Mouse (Mus musculus): ENCODE results near the gene Mvb12b.

Gene Mvb12b

DNA sequence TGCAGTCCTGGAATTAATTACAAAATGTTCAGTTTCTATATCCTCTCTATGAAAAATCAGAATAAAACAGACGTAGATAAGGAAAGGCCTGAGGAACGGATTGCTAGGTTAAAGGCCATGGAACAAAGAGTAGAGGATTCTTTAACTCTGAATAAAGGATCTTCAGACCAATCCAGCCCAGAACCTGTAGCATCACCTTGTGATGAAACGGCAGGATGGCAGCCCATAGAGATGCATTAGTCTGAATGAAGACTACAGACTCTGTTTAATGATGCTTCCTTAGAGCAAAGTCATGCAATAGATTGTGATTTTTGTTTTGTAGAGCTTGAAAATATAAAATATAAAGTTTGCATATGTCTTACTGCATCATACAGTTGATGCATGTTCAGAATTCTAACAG lies 8.1 kb upstream of the Mvb12b start:
- Histone ChIP-seq H3K4me1 (replicated peaks; ENCODE audit: low read depth, low read length) (peaks cover 5% of the 10 kb centered on the region), H3K4me3 (replicated peaks; ENCODE audit: low read length) (no peak overlapping the region), H3K9me3 (ENCODE audit: low read length) (peaks cover 5% of the 10 kb centered on the region), H3K36me3 (ENCODE audit: insufficient read depth, low read length) (no peaks in the 10 kb centered on the region), H3K27me3 (ENCODE audit: insufficient read depth, low read length) (peaks cover 5% of the 10 kb centered on the region; the same call in 1 of the 2 replicates)
- TF ChIP-seq POU5F1 (IDR thresholded peaks at IDR 0.05; ENCODE audit: borderline replicate concordance, low read length) (no peak), CTCF (conservative IDR thresholded peaks at IDR 0.05; ENCODE audit: low read length) (no peak)

DNA sequence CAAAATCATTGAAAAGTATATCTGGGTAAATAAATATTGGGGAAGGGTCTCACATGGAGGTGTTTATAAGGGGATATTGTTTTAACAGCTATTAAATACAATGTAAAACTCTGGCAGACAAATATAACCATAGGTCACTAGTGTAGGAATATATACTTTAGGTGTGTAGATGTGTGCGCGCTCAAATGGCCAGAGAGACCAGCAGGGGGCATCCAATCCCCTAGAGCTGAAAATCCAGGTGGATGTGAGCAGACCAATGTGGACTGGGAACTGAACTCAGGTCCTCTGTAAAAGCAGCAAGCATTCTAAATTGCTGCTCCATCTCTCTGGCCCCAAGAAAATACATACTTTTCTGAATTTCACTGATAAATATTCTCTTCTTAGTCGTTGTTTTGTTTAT lies 5.4 kb upstream of the Mvb12b start:
- peaks cover 6% of the 10 kb centered on the region for H3K4me1 ChIP-seq (replicated peaks; ENCODE audit: low read depth, low read length)
- TF ChIP-seq NANOG (IDR thresholded peaks at IDR 0.05; ENCODE audit: borderline replicate concordance, low read length) (no peak), CTCF (conservative IDR thresholded peaks at IDR 0.05; ENCODE audit: low read length) (peak; percentile 28)
- peaks cover 17% of the 10 kb centered on the region for H3K27me3 ChIP-seq (ENCODE audit: insufficient read depth, low read length)
- no peaks in the 10 kb centered on the region for H3K36me3 ChIP-seq (ENCODE audit: insufficient read depth, low read length)
- H3K4me3 ChIP-seq (replicated peaks; ENCODE audit: low read length) = no peak overlapping the region
- peaks cover 7% of the 10 kb centered on the region for H3K9me3 ChIP-seq (ENCODE audit: low read length)

DNA sequence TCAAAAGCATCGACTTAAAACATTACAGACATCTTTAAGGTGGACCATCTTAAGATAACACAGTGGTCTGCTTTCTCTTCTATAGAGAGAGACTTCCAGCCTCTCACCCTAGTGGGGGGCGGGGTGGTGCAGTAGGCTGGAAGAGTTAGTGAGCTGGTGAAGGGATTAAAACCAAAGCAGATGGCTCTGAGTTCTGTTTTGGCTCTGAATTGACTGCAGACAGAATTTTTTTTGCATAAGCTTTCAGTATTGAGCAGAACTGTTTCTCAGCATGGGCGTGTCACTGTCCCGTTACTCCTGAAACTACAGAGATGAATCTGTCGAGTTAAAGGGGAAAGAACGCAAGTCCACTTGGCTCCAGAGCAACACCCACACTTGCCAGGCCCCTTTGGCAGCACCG lies 4.6 kb upstream of the Mvb12b start:
- H3K4me3 ChIP-seq (replicated peaks; ENCODE audit: low read length) = no peak overlapping the region
- no peaks in the 10 kb centered on the region for H3K36me3 ChIP-seq (ENCODE audit: insufficient read depth, low read length)
- TF ChIP-seq CTCF (conservative IDR thresholded peaks at IDR 0.05; ENCODE audit: low read length) (no peak), POU5F1 (IDR thresholded peaks at IDR 0.05; ENCODE audit: borderline replicate concordance, low read length) (no peak), NANOG (IDR thresholded peaks at IDR 0.05; ENCODE audit: borderline replicate concordance, low read length) (no peak)
- H3K4me1 ChIP-seq (replicated peaks; ENCODE audit: low read depth, low read length) = peaks cover 13% of the 10 kb centered on the region
- peaks cover 25% of the 10 kb centered on the region for H3K27me3 ChIP-seq (ENCODE audit: insufficient read depth, low read length)
- peaks cover 7% of the 10 kb centered on the region for H3K9me3 ChIP-seq (ENCODE audit: low read length)

DNA sequence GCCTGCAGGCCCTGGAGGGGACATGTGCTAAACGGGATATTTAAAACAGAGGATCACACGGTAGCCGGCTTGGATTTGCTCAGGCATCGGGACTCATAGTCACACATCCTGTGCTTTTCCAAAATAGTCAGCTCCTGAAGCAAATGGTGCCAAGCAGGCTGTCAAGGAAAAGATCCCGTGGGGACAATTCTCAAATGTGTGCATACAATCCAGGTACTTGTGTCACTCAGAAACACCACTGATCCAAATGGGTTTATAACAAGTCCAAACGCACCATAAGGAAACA lies 297 bp upstream of the Mvb12b start:
- no peak for TF ChIP-seq NANOG (IDR thresholded peaks at IDR 0.05; ENCODE audit: borderline replicate concordance, low read length)
- no peak for TF ChIP-seq CTCF (conservative IDR thresholded peaks at IDR 0.05; ENCODE audit: low read length)
- no peak for TF ChIP-seq POU5F1 (IDR thresholded peaks at IDR 0.05; ENCODE audit: borderline replicate concordance, low read length)
- Histone ChIP-seq H3K4me3 (replicated peaks; ENCODE audit: low read length) (peak overlapping the region; percentile 79; the same call in 1 of the 2 replicates), H3K9me3 (ENCODE audit: low read length) (peaks cover 7% of the 10 kb centered on the region), H3K36me3 (ENCODE audit: insufficient read depth, low read length) (no peaks in the 10 kb centered on the region), H3K27me3 (ENCODE audit: insufficient read depth, low read length) (peaks cover 48% of the 10 kb centered on the region), H3K4me1 (replicated peaks; ENCODE audit: low read depth, low read length) (peaks cover 24% of the 10 kb centered on the region)

DNA sequence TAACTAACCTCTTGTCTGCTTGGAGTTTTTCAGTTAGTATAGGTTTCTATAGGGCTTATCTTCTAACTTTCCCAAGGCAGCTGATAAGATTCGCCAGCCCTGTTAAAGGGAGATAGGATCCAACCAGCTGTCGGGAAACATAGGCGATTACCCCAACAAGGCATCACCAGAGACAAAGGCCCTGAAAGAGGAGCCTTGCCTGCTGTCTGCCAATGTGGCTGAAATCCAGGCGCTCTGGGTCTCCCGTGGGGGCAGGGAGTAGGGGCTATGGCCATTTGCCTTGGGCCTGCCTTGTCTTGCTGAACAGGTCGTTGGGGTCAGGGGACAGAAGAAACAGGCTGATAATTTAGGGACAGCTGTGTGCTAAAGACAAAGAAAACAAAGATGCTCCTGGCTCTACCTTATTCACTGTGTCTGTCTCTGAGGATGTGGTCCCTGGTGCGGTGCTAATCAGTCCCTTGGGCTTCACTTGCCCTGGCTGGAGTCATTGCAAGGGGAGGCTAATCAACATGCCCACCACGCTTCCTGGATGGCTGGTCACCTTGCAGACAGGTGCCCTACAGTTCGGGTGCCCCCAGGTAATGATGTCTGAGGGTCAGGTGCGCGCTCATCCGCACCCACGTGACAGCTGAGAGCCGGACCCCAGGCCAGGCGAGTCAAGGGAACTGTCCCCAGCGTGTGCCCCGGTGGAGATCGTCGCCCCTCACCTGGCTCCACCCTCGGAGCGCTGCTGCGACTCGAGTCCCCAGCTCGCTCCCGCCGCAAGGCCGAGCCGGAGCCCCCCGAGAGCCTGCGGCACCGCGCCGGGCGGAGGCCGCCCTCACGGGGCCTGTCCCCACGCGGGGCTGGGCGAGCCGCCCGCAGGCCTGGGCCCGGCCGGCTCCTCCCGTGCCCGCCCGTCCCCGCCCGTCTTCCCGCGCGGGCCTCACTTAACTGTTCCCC lies 1.1 kb downstream of the Mvb12b start:
- Histone ChIP-seq H3K4me3 (replicated peaks; ENCODE audit: low read length) (peak overlapping the region; percentile 79), H3K27me3 (ENCODE audit: insufficient read depth, low read length) (peaks cover 48% of the 10 kb centered on the region), H3K36me3 (ENCODE audit: insufficient read depth, low read length) (no peaks in the 10 kb centered on the region), H3K9me3 (ENCODE audit: low read length) (peaks cover 7% of the 10 kb centered on the region), H3K4me1 (replicated peaks; ENCODE audit: low read depth, low read length) (peaks cover 38% of the 10 kb centered on the region)
- TF ChIP-seq NANOG (IDR thresholded peaks at IDR 0.05; ENCODE audit: borderline replicate concordance, low read length) (no peak), CTCF (conservative IDR thresholded peaks at IDR 0.05; ENCODE audit: low read length) (no peak), POU5F1 (IDR thresholded peaks at IDR 0.05; ENCODE audit: borderline replicate concordance, low read length) (no peak)

DNA sequence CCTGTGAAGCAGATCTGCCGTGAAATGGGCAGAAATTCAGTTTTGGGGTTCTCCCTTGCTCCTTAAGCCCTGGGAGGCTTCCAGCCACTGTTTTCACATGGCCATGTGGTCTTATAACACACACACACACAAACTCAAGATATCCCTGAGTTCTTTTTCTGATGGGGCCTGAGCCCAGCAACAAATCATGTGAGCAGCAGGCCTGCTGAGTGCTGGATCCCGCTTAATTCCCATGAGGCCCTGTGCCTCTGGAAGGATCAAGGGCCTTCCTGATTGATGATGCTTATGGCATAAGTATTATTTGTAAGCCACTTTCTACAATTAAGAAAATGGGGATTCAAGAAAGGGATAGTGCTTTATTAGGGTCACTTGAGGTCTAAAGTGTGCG lies 2.5 kb downstream of the Mvb12b start:
- peaks cover 51% of the 10 kb centered on the region for H3K27me3 ChIP-seq (ENCODE audit: insufficient read depth, low read length)
- no peaks in the 10 kb centered on the region for H3K9me3 ChIP-seq (ENCODE audit: low read length)
- H3K4me1 ChIP-seq (replicated peaks; ENCODE audit: low read depth, low read length) = peaks cover 51% of the 10 kb centered on the region
- H3K36me3 ChIP-seq (ENCODE audit: insufficient read depth, low read length) = no peaks in the 10 kb centered on the region
- H3K4me3 ChIP-seq (replicated peaks; ENCODE audit: low read length) = no peak overlapping the region
- TF ChIP-seq POU5F1 (IDR thresholded peaks at IDR 0.05; ENCODE audit: borderline replicate concordance, low read length) = no peak
- no peak for TF ChIP-seq NANOG (IDR thresholded peaks at IDR 0.05; ENCODE audit: borderline replicate concordance, low read length)
- TF ChIP-seq CTCF (conservative IDR thresholded peaks at IDR 0.05; ENCODE audit: low read length) = no peak

DNA sequence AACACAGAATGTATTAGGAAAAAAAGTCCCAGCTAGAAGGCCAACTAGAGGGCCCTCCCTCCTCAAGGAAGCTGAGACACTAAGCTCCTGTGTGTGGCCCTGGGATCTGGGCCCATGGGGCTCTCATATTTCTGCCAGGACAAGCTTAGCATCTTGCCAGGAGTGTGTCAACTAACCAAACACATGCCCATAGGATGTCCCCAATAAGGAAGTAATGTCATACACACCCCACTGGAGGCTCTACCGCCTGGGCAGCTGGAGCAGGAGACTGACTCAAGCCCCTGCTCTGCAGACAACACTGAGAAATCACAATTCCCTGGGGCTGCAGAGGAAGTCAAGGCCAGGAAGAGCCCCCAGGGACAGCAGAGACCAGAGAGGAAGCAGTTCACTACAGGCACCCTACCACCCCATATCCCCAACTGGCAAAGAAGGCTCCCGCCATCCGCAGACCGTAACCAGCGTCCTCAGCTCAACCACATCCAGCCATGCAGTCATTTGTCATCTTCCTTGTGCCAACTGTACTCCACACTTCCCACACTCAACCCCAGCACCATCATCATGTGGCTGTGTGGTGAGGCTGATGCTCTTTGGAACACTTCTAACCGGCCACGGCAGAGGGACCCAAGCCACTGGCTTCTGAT lies 3.0 kb downstream of the Mvb12b start:
- Histone ChIP-seq H3K4me1 (replicated peaks; ENCODE audit: low read depth, low read length) (peaks cover 56% of the 10 kb centered on the region), H3K27me3 (ENCODE audit: insufficient read depth, low read length) (peaks cover 56% of the 10 kb centered on the region), H3K36me3 (ENCODE audit: insufficient read depth, low read length) (no peaks in the 10 kb centered on the region), H3K9me3 (ENCODE audit: low read length) (no peaks in the 10 kb centered on the region), H3K4me3 (replicated peaks; ENCODE audit: low read length) (no peak overlapping the region)
- TF ChIP-seq CTCF (conservative IDR thresholded peaks at IDR 0.05; ENCODE audit: low read length) (no peak), NANOG (IDR thresholded peaks at IDR 0.05; ENCODE audit: borderline replicate concordance, low read length) (no peak), POU5F1 (IDR thresholded peaks at IDR 0.05; ENCODE audit: borderline replicate concordance, low read length) (no peak)

DNA sequence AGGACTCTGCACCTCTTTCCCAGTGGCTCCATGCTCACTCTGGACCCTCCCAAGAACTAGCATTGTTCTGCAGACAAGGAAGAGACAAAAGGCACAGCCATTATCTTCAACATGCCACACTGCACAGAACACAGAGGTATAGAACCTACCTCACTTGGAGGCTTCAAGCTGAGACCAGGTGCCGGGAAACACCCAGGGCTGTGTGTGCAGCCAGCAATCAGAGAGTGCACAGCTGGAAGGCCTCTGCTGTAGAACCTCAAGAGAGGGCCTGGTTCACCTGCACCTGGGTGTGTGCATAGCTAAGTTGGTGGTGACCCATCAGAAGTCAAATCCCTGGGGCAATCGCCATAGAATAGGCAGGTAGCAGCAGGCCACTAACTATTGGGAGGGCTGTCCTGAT lies 8.5 kb downstream of the Mvb12b start:
- Histone ChIP-seq H3K36me3 (ENCODE audit: insufficient read depth, low read length) (no peaks in the 10 kb centered on the region), H3K9me3 (ENCODE audit: low read length) (no peaks in the 10 kb centered on the region), H3K27me3 (ENCODE audit: insufficient read depth, low read length) (peaks cover 30% of the 10 kb centered on the region), H3K4me3 (replicated peaks; ENCODE audit: low read length) (no peak overlapping the region), H3K4me1 (replicated peaks; ENCODE audit: low read depth, low read length) (peaks cover 88% of the 10 kb centered on the region)
- TF ChIP-seq CTCF (conservative IDR thresholded peaks at IDR 0.05; ENCODE audit: low read length) (no peak), NANOG (IDR thresholded peaks at IDR 0.05; ENCODE audit: borderline replicate concordance, low read length) (no peak), POU5F1 (IDR thresholded peaks at IDR 0.05; ENCODE audit: borderline replicate concordance, low read length) (no peak)

All from E14TG2a.4 (cell line).